Mouse (Mus musculus): ENCODE measurements around the gene Ltbp2.

GRCm38 (mm10) chr12:84810810-84811209 is 65.5 kb downstream of the Ltbp2 start:
- TF ChIP-seq POLR2A (IDR thresholded peaks at IDR 0.05; ENCODE audit: insufficient read length, low read depth) (no peak), SRF (IDR thresholded peaks at IDR 0.05; ENCODE audit: control insufficient read depth, insufficient read length, low read depth) (no peak), MAX (IDR thresholded peaks at IDR 0.05; ENCODE audit: low read depth) (no peak), REST (IDR thresholded peaks at IDR 0.05; ENCODE audit: insufficient read depth, insufficient read length) (no peak), TCF12 (IDR thresholded peaks at IDR 0.05; ENCODE audit: insufficient read depth, poor library complexity, severe bottlenecking) (no peak), MYOG (IDR thresholded peaks at IDR 0.05; ENCODE audit: control insufficient read depth in 1 of 3, insufficient read depth in 1 of 3, insufficient read length in 2 of 3, low read depth in 2 of 3) (no peak), POLR2AphosphoS2 (IDR thresholded peaks at IDR 0.05; ENCODE audit: insufficient read length, low read depth) (no peak), USF1 (IDR thresholded peaks at IDR 0.05; ENCODE audit: low read depth) (no peak), E2F4 (IDR thresholded peaks at IDR 0.05; ENCODE audit: insufficient read depth) (no peak), MYOD1 (IDR thresholded peaks at IDR 0.05; ENCODE audit: control insufficient read depth in 1 of 3, insufficient read length in 2 of 3, low read depth in 2 of 3) (no peak), CEBPB (IDR thresholded peaks at IDR 0.05; ENCODE audit: insufficient read depth, poor library complexity, severe bottlenecking) (no peak)
